Mouse (Mus musculus): ENCODE results near the gene Ptpdc1. TPM values are rescaled to one million over a fixed set of nuclear protein-coding genes. Genes with fewer than 3 reads are reported as not detected.

Ptpdc1 gene
- total and polyA plus RNA-seq, 3 experiments = 0.11 TPM; not detected in 2

- no peak for ATAC-seq (ENCODE audit: extremely low read depth, insufficient number of reproducible peaks, low FRiP score, poor library complexity, severe bottlenecking)
- no peak for TF ChIP-seq POLR2AphosphoS5 (IDR thresholded peaks at IDR 0.05; ENCODE audit: insufficient replicate concordance, low read depth, low read length)
- TF ChIP-seq TAL1 (conservative IDR thresholded peaks at IDR 0.05; ENCODE audit: low read depth, low read length) = no peak
- TF ChIP-seq GATA2 (IDR thresholded peaks at IDR 0.05; ENCODE audit: borderline replicate concordance, low read depth, low read length) = no peak
- no peak for TF ChIP-seq GATA1 (IDR thresholded peaks at IDR 0.05; ENCODE audit: borderline replicate concordance, low read length)
- no peak for TF ChIP-seq CTCF (IDR thresholded peaks at IDR 0.05; ENCODE audit: low read depth, low read length)
Measured at GRCm38 (mm10) chr13:48662431-48663143, 37.1 kb upstream of the Ptpdc1 start, which contains the start of gene Barx1. Barx1 (plus strand) TSS chr13:48662998.

GRCm38 (mm10) chr13:48661561-48661960 lies 36.1 kb upstream of the Ptpdc1 start:
- ATAC-seq (ENCODE audit: extremely low read depth, insufficient number of reproducible peaks, low FRiP score, poor library complexity, severe bottlenecking) (no peak), DNase-seq (ENCODE audit: low spot score) (no peak)
- Histone ChIP-seq H3K27me3 (ENCODE audit: insufficient read depth, low read length) (peaks cover 65% of the 10 kb centered on the region), H3K4me3 (ENCODE audit: low read depth, low read length) (no peak overlapping the region), H3K9me3 (replicated peaks) (peaks cover 18% of the 10 kb centered on the region), H3K4me1 (ENCODE audit: insufficient read depth, low read depth, low read length) (no peaks in the 10 kb centered on the region), H3K36me3 (replicated peaks) (no peaks in the 10 kb centered on the region)
- no peak for TF ChIP-seq CTCF (IDR thresholded peaks at IDR 0.05; ENCODE audit: low read depth, low read length)
- TF ChIP-seq POLR2AphosphoS5 (IDR thresholded peaks at IDR 0.05; ENCODE audit: insufficient replicate concordance, low read depth, low read length) = no peak
- no peak for TF ChIP-seq GATA1 (IDR thresholded peaks at IDR 0.05; ENCODE audit: borderline replicate concordance, low read length)
- no peak for TF ChIP-seq GATA2 (IDR thresholded peaks at IDR 0.05; ENCODE audit: borderline replicate concordance, low read depth, low read length)
- TF ChIP-seq TAL1 (conservative IDR thresholded peaks at IDR 0.05; ENCODE audit: low read depth, low read length) = no peak

More at GRCm38 (mm10) chr13:48662431-48663143, 37.1 kb upstream of the Ptpdc1 start, which contains the start of gene Barx1:
- Histone ChIP-seq H3K9me3 (replicated peaks) (peaks cover 18% of the 10 kb centered on the region), H3K4me1 (ENCODE audit: insufficient read depth, low read depth, low read length) (no peaks in the 10 kb centered on the region), H3K27me3 (ENCODE audit: insufficient read depth, low read length) (peaks cover 67% of the 10 kb centered on the region), H3K36me3 (replicated peaks) (no peaks in the 10 kb centered on the region), H3K4me3 (ENCODE audit: low read depth, low read length) (no peak within 1 kb of the TSS)
- DNase-seq (ENCODE audit: low spot score) = no peak

GRCm38 (mm10) chr13:48660741-48661140 lies 35.3 kb upstream of the Ptpdc1 start:
- ATAC-seq (ENCODE audit: extremely low read depth, insufficient number of reproducible peaks, low FRiP score, poor library complexity, severe bottlenecking) = no peak
- peaks cover 64% of the 10 kb centered on the region for H3K27me3 ChIP-seq (ENCODE audit: insufficient read depth, low read length)
- TF ChIP-seq TAL1 (conservative IDR thresholded peaks at IDR 0.05; ENCODE audit: low read depth, low read length) = no peak
- TF ChIP-seq CTCF (IDR thresholded peaks at IDR 0.05; ENCODE audit: low read depth, low read length) = no peak
- no peak for TF ChIP-seq POLR2AphosphoS5 (IDR thresholded peaks at IDR 0.05; ENCODE audit: insufficient replicate concordance, low read depth, low read length)
- TF ChIP-seq GATA1 (IDR thresholded peaks at IDR 0.05; ENCODE audit: borderline replicate concordance, low read length) = no peak
- TF ChIP-seq GATA2 (IDR thresholded peaks at IDR 0.05; ENCODE audit: borderline replicate concordance, low read depth, low read length) = no peak

GRCm38 (mm10) chr13:48660221-48660734 lies 34.8 kb upstream of the Ptpdc1 start:
- Histone ChIP-seq H3K4me3 (ENCODE audit: low read depth, low read length) (no peak overlapping the region), H3K36me3 (replicated peaks) (no peaks in the 10 kb centered on the region), H3K27me3 (ENCODE audit: insufficient read depth, low read length) (peaks cover 59% of the 10 kb centered on the region), H3K4me1 (ENCODE audit: insufficient read depth, low read depth, low read length) (peaks cover 7% of the 10 kb centered on the region), H3K9me3 (replicated peaks) (peaks cover 14% of the 10 kb centered on the region)
- ATAC-seq (ENCODE audit: extremely low read depth, insufficient number of reproducible peaks, low FRiP score, poor library complexity, severe bottlenecking) (no peak), DNase-seq (ENCODE audit: low spot score) (no peak)
- TF ChIP-seq GATA1 (IDR thresholded peaks at IDR 0.05; ENCODE audit: borderline replicate concordance, low read length) (no peak), CTCF (IDR thresholded peaks at IDR 0.05; ENCODE audit: low read depth, low read length) (no peak), GATA2 (IDR thresholded peaks at IDR 0.05; ENCODE audit: borderline replicate concordance, low read depth, low read length) (no peak), TAL1 (conservative IDR thresholded peaks at IDR 0.05; ENCODE audit: low read depth, low read length) (no peak), POLR2AphosphoS5 (IDR thresholded peaks at IDR 0.05; ENCODE audit: insufficient replicate concordance, low read depth, low read length) (no peak)

More at GRCm38 (mm10) chr13:48660741-48661140, 35.3 kb upstream of the Ptpdc1 start:
- Histone ChIP-seq H3K9me3 (replicated peaks) (peaks cover 16% of the 10 kb centered on the region), H3K4me1 (ENCODE audit: insufficient read depth, low read depth, low read length) (peaks cover 3% of the 10 kb centered on the region), H3K36me3 (replicated peaks) (no peaks in the 10 kb centered on the region), H3K4me3 (ENCODE audit: low read depth, low read length) (no peak overlapping the region)
- no peak for DNase-seq (ENCODE audit: low spot score)

- DNase-seq (ENCODE audit: low spot score) = no peak
- Histone ChIP-seq H3K4me1 (ENCODE audit: insufficient read depth, low read depth, low read length) (peaks cover 7% of the 10 kb centered on the region), H3K9me3 (replicated peaks) (peaks cover 14% of the 10 kb centered on the region), H3K36me3 (replicated peaks) (no peaks in the 10 kb centered on the region), H3K27me3 (ENCODE audit: insufficient read depth, low read length) (peaks cover 52% of the 10 kb centered on the region), H3K4me3 (ENCODE audit: low read depth, low read length) (no peak overlapping the region)
- TF ChIP-seq POLR2AphosphoS5 (IDR thresholded peaks at IDR 0.05; ENCODE audit: insufficient replicate concordance, low read depth, low read length) = no peak
- no peak for TF ChIP-seq CTCF (IDR thresholded peaks at IDR 0.05; ENCODE audit: low read depth, low read length)
- TF ChIP-seq GATA2 (IDR thresholded peaks at IDR 0.05; ENCODE audit: borderline replicate concordance, low read depth, low read length) = no peak
- no peak for TF ChIP-seq TAL1 (conservative IDR thresholded peaks at IDR 0.05; ENCODE audit: low read depth, low read length)
- no peak for TF ChIP-seq GATA1 (IDR thresholded peaks at IDR 0.05; ENCODE audit: borderline replicate concordance, low read length)
- ATAC-seq (ENCODE audit: extremely low read depth, insufficient number of reproducible peaks, low FRiP score, poor library complexity, severe bottlenecking) = no peak
Measured at GRCm38 (mm10) chr13:48659254-48660220, 34.1 kb upstream of the Ptpdc1 start.

All from G1E (cell line).